Mouse (Mus musculus) forebrain, embryonic 10.5 days (tissue): ENCODE measurements around the gene Arl15. TPM values are rescaled to one million over a fixed set of nuclear protein-coding genes. Genes with fewer than 3 reads are reported as not detected.

Experiments used
- DNase-seq: peaks from one replicate; pipeline ENCODE4 v3.0.0-alpha.2; 2017; ENCODE audit warnings: low spot score; ENCODE audit errors: extremely low spot score
- H3K27ac ChIP-seq: fragments of 300-500 bp; sonication (generic); 2 replicates; pipeline ENCODE4 v1.5.1; 2016; ENCODE audit warnings: mild to moderate bottlenecking
- H3K27me3 ChIP-seq: fragments of 300-500 bp; sonication (generic); 2 replicates; pipeline ENCODE4 v1.6.1; 2016; ENCODE audit warnings: mild to moderate bottlenecking; ENCODE audit not compliant: poor library complexity, severe bottlenecking
- H3K36me3 ChIP-seq: fragments of 300-500 bp; sonication (generic); replicated peaks from 2 replicates; pipeline ENCODE4 v1.6.1; 2016; ENCODE audit warnings: mild to moderate bottlenecking, moderate library complexity
- H3K4me1 ChIP-seq: fragments of 300-500 bp; sonication (generic); 2 replicates; pipeline ENCODE4 v1.6.1; 2016
- H3K4me3 ChIP-seq: fragments of 300-500 bp; sonication (generic); 2 replicates; pipeline ENCODE4 v1.5.1; 2016; ENCODE audit warnings: mild to moderate bottlenecking, moderate library complexity
- H3K9me3 ChIP-seq: fragments of 300-500 bp; sonication (generic); 2 replicates; pipeline ENCODE4 v1.6.1; 2016; ENCODE audit warnings: mild to moderate bottlenecking, moderate library complexity
- WGBS: fragments of 180-500 bp; shearing (Covaris S2); methylation state at CpG from one replicate; pipeline ENCODE4 v1.1.7; 2016; 5-methylcytosine and 5-hydroxymethylcytosine counted together
- polyA plus RNA-seq: library from polyadenylated mRNA; unstranded; fragments of >200 nt; fragmentation: Nextera tagmentation; extraction: Ambion mirVana; gene quantifications from 2 replicates; pipeline ENCODE4 v1.2.1, GENCODE M21; 2016

Arl15 gene
- polyA plus RNA-seq, 1 experiment from 2014 or later, result 11.6 TPM

DNA sequence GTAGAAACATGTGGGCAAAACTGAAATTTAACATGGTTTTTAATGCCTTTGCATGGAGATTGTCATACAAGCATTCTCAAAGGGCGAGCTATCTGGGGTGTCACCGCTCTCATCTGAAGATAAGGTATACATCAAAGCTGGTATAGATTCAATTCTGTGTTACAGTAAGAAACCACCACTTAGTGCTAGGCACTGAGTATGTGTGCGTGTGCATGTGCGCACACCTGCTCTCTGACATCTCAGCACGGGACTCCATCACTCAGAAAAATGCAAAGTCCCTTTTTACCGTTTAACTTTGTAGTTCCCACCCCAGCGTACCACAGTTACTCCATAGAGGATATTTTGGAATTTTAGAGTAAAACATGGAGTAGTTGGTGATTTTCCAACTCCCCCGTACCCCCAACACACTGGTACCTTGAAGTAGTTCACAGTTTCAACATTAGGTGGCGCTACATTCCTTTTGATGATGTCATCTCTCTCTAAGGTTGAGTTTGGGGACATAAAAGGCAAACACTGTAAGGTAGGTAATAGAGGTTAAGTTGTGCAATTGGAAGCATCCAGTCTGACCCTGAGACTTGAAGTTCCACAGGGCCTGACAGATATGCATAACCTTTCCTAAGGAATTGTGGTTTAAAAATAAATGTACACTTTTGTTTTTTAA lies 281.5 kb downstream of the Arl15 start:
- DNase-seq, result no peak
- 74% methylated on average over 9 of the region's 9 CpGs for WGBS
- H3K27ac ChIP-seq, result no peak overlapping the region

DNA sequence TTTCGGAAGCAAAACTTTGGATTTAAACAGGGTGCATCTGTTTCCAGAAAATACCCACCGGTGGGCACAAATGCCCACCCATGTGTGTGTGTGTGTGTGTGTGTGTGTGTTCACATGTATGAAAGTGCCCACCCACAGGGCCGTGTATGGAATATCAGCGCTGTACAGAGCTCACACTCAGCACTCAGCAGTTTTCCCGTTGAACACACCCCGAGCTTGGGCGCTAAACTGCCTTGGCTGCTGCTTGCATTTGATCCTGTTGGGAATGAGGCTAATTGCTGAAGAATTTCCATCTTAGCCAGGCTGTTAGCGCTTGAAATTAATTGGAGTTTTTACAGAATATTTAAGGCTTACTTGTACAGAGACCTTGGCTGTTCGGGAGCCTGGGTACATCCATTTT lies 282.9 kb downstream of the Arl15 start:
- no peaks in the 10 kb centered on the region for H3K27me3 ChIP-seq
- H3K9me3 ChIP-seq, result no peaks in the 10 kb centered on the region
- no peak overlapping the region for H3K27ac ChIP-seq
- 80% methylated on average over 9 of the region's 9 CpGs for WGBS
- H3K4me1 ChIP-seq, result peaks cover 39% of the 10 kb centered on the region
- H3K36me3 ChIP-seq, result no peaks in the 10 kb centered on the region
- DNase-seq, result no peak
- H3K4me3 ChIP-seq, result no peak overlapping the region

More for the DNA sequence above, 281.5 kb downstream of the Arl15 start:
- Histone ChIP-seq H3K4me1 (peaks cover 39% of the 10 kb centered on the region), H3K9me3 (no peaks in the 10 kb centered on the region), H3K27me3 (no peaks in the 10 kb centered on the region), H3K4me3 (no peak overlapping the region), H3K36me3 (no peaks in the 10 kb centered on the region)

DNA sequence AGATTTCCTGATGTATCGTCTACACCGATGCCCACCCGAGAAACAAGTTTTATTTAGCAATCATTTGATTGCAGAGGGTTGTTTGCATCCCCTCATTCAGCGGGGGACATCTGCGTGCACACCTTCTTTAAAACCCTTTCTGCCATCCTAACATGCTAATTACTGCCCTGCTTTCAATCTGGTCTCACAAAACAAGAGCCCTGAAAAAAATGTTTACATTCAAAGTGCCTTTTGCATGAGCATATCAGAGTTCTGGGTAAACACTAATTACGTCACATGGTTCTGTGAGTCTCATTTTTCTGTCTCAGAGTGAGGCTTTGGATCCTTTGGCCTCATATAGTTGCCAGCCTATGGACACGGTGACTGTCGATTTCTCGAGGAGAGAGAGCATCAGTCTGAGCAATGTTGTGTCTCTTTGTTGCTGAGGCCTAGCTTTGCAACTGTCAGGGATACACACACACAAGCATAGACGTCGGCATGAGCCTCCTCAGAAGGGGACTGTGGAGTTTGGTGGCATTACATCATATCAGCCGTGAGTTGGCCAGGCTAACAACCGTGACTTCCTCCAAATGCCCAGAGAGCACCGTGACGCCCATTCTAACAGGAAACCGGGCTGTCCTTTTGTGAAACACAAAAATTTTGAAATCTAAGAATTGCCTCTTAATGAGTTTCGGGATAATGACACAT lies 283.4 kb downstream of the Arl15 start:
- DNase-seq, result no peak
- no peaks in the 10 kb centered on the region for H3K27me3 ChIP-seq
- no peak overlapping the region for H3K4me3 ChIP-seq
- H3K4me1 ChIP-seq, result peaks cover 39% of the 10 kb centered on the region
- H3K36me3 ChIP-seq, result no peaks in the 10 kb centered on the region
- no peak overlapping the region for H3K27ac ChIP-seq
- no peaks in the 10 kb centered on the region for H3K9me3 ChIP-seq
- WGBS, result 70% methylated on average over 17 of the region's 17 CpGs

DNA sequence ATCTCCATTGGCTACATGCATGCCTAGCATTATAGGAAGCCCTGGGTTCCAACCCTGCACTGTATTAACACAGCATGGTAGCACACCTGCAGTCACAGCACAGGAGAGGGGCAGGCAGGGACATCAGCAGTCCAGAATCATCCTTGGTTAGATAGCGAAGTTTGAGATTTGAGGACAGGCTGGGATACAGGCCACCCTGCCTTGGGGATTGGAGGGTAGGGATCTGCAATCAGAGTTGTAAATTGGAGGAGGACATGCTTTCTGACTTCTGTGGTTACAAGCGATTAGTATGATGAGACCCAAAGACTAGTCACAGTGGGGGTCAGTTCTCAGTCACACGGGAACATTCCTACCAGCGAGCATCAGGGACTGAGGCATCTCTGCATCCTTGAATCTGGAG lies 284.5 kb downstream of the Arl15 start:
- no peaks in the 10 kb centered on the region for H3K27me3 ChIP-seq
- no peak overlapping the region for H3K4me3 ChIP-seq
- 90% methylated on average over 4 of the region's 4 CpGs for WGBS

DNA sequence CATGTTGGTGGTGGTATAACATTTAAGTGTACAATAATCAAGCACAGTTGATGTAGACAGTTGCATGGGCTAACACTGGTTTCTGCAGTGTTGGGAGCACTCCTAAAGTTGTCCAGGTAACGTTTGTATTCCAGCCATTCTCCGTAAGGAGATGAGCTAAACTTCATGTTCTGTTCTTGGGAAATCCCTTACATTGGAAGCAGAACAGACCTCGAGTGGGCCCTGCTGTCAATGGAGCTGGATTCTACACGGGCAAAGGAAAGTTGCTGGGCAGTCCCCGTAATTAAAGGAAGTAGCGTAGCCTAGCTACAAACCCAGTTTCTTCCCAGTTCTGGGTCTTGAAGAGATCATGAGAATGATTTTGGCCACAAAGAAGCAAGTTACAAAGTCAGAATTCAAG lies 285.4 kb downstream of the Arl15 start:
- Histone ChIP-seq H3K27me3 (no peaks in the 10 kb centered on the region), H3K9me3 (no peaks in the 10 kb centered on the region), H3K36me3 (no peaks in the 10 kb centered on the region), H3K27ac (no peak overlapping the region), H3K4me3 (no peak overlapping the region), H3K4me1 (peaks cover 22% of the 10 kb centered on the region)
- no peak for DNase-seq
- WGBS, result 92% methylated on average over 6 of the region's 6 CpGs

More for the DNA sequence above, 284.5 kb downstream of the Arl15 start:
- H3K4me1 ChIP-seq, result peaks cover 31% of the 10 kb centered on the region
- no peak overlapping the region for H3K27ac ChIP-seq
- no peak for DNase-seq
- no peaks in the 10 kb centered on the region for H3K9me3 ChIP-seq
- no peaks in the 10 kb centered on the region for H3K36me3 ChIP-seq

DNA sequence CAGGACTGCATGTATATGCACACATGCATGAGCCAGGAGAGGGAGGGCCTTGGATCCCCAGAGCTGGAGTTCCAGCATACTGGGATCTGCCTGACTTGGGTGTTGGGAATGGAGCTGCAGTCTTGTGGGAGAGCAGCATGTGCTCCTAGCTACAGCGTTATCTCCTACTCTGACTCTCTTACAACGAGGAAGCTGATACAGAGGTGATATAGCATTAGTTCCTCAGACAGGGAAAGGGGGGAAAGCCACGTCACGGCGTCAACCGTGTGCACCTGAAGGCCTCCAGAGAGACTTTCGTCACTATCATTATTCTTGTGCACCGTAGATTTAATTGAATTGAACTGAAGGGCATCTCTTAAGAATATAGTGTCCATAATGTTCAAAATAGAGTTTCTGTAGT lies 286.2 kb downstream of the Arl15 start:
- no peak overlapping the region for H3K4me3 ChIP-seq
- DNase-seq, result no peak
- no peaks in the 10 kb centered on the region for H3K9me3 ChIP-seq
- WGBS, result 91% methylated on average over 8 of the region's 8 CpGs
- H3K27ac ChIP-seq, result no peak overlapping the region
- no peaks in the 10 kb centered on the region for H3K36me3 ChIP-seq
- H3K27me3 ChIP-seq, result no peaks in the 10 kb centered on the region
- H3K4me1 ChIP-seq, result peaks cover 17% of the 10 kb centered on the region

DNA sequence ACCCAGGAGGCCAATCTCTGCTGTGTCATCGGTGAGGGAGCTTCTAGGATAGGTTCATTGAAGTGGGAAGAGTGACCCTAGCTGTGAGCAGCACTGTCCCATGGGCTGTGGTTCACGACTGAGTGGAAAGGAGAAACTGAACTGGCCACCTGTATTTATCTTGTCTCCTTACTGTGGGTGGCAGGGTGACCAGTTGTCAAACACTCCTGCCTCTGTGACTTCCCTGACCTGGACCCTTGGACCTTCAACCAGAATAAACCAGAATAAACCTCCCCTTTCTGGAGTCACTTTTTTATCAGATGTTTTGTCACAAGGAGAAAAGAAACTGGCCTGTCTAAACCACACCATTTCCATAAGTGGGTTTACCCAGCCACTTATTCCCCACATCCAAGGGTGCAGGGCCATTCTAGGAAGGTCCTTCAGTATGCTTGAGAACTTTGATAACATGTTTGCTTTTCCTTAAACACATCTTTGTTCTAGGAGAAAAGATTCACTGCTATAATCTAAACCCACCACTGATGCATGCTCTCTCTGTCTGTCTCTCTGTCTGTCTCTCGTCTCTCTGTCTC lies 289.3 kb downstream of the Arl15 start:
- Histone ChIP-seq H3K4me1 (peaks cover 8% of the 10 kb centered on the region), H3K27me3 (no peaks in the 10 kb centered on the region), H3K27ac (no peak overlapping the region), H3K9me3 (no peaks in the 10 kb centered on the region), H3K4me3 (no peak overlapping the region), H3K36me3 (no peaks in the 10 kb centered on the region)
- WGBS, result 90% methylated on average over 3 of the region's 3 CpGs
- no peak for DNase-seq

DNA sequence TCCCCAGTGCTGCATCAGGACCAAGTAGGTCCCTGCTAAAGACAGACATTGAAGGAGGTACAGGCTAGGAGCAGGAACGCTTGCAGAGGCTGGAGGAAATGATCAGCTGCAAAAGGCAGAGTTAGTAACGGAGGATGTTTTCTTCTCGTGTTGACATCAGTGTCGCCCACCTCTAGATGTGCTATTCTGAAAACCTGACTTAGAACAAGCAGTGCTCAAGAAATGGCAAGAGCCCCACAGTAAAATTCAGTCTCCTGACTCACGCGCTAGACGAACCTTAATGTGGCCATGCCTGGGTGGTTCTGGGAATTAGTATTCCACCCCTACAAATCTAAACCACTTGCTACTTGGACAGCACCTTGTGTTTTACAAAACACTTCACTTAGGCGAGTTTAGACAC lies 291.1 kb downstream of the Arl15 start:
- Histone ChIP-seq H3K4me3 (no peak overlapping the region), H3K36me3 (no peaks in the 10 kb centered on the region), H3K9me3 (no peaks in the 10 kb centered on the region), H3K27ac (no peak overlapping the region), H3K27me3 (no peaks in the 10 kb centered on the region), H3K4me1 (peaks cover 7% of the 10 kb centered on the region)
- no peak for DNase-seq
- 88% methylated on average over 8 of the region's 8 CpGs for WGBS

DNA sequence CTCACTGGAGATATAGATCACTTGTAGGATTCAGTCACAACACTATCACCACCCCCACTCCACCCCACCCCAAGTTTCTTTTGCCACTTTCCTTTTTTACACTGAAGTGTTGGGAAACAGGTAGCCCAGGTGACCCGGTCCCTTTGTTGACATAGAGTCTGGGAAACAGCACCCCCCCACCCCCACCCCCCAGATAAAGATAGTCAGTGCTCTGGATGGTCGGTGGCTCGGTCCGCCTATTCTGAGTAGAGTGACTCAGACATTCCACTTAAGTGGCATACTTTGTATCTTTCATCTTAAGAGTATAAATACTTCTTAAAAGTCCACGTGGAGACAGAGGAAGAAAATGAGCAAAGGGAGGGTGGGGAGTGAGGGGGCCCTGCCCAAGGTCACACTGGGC lies 292.0 kb downstream of the Arl15 start:
- DNase-seq, result no peak
- no peaks in the 10 kb centered on the region for H3K9me3 ChIP-seq
- 81% methylated on average over 5 of the region's 5 CpGs for WGBS

DNA sequence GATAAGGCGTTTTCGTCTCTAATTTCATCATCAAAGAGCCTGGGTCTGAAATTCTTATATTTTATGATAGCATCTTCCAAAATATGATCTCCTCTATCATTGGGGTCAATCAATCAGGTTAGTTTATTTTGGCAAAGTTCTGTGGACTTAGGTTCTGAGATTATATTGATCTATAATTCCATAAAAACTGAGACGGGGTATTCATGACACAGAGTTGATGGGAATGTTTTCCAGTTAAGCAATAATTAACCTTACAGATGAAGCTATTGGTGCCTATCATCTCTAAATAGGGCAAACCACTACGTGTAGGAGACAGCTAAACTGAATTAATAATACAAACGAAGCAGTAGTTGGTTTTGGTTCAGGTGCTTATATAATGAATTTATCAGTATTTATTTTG lies 292.5 kb downstream of the Arl15 start:
- Histone ChIP-seq H3K27ac (no peak overlapping the region), H3K36me3 (no peaks in the 10 kb centered on the region)
- 90% methylated on average over 5 of the region's 5 CpGs for WGBS

More for the DNA sequence above, 292.0 kb downstream of the Arl15 start:
- H3K36me3 ChIP-seq, result no peaks in the 10 kb centered on the region
- H3K4me1 ChIP-seq, result peaks cover 7% of the 10 kb centered on the region
- no peak overlapping the region for H3K4me3 ChIP-seq
- no peak overlapping the region for H3K27ac ChIP-seq
- H3K27me3 ChIP-seq, result no peaks in the 10 kb centered on the region

DNA sequence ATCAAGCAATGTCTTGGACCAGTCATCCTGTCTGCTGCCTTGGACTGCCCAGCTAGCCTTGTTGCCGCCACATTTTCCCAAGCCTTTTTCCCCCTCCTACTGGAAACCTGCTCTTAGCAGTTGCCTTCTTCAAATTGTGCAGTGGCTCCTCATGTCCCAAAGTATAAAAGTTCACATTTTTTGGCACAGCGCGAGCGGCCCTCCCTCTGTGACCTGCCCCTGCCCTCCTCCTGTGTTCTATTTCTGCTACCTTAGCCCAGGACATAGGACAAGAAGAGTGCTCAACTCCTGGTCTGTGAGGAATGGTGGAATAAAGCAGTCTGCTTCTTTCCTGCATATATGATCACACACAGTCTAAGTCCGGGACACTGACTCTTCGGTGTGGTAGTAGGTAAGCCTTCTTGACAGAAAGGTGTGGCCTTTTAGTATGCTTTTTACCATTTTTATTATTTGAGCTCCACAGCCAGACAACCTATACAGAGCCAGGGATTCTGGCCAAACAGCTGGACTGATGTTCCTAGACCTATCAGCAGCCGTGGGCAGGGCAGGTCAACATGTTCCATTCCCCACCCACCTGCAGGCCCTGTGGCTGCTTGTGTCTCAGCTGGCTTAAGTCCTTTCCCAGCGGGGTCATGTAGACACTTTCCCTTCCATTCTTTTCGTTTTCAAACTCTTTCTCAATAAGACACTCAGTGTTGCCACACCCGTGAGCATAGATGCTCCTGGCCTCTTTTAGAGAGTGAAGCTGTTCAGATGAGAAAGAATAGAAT lies 293.6 kb downstream of the Arl15 start:
- no peaks in the 10 kb centered on the region for H3K9me3 ChIP-seq
- H3K36me3 ChIP-seq, result no peaks in the 10 kb centered on the region
- H3K4me3 ChIP-seq, result no peak overlapping the region
- H3K27ac ChIP-seq, result no peak overlapping the region
- no peak for DNase-seq
- no peaks in the 10 kb centered on the region for H3K27me3 ChIP-seq
- 91% methylated on average over 10 of the region's 10 CpGs for WGBS
- peaks cover 13% of the 10 kb centered on the region for H3K4me1 ChIP-seq

More for the DNA sequence above, 292.5 kb downstream of the Arl15 start:
- H3K27me3 ChIP-seq, result no peaks in the 10 kb centered on the region
- peaks cover 7% of the 10 kb centered on the region for H3K4me1 ChIP-seq
- no peak for DNase-seq
- no peak overlapping the region for H3K4me3 ChIP-seq
- no peaks in the 10 kb centered on the region for H3K9me3 ChIP-seq

DNA sequence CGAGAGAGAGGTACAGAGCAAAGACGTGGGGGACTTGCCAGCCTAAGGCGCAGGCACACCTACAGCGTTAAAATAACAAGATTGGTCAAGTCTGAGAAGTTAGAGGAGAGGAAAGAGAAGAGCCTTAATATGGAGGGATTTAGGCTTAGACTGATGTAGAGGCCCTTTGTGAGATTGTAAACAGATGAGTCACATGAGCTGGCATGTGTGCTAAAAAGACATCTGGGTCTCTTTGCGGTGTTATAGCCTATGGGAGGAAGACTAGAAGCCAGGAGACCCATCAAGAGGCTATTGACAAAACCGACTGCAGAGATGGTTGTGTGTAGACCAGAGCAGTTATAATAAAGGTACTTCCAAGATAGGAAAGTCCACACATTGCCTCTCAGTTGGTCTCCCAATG lies 296.5 kb downstream of the Arl15 start:
- Histone ChIP-seq H3K4me1 (peaks cover 14% of the 10 kb centered on the region), H3K9me3 (no peaks in the 10 kb centered on the region), H3K36me3 (no peaks in the 10 kb centered on the region), H3K27ac (no peak overlapping the region), H3K27me3 (no peaks in the 10 kb centered on the region), H3K4me3 (no peak overlapping the region)
- DNase-seq, result no peak
- WGBS, result 93% methylated on average over 6 of the region's 6 CpGs

DNA sequence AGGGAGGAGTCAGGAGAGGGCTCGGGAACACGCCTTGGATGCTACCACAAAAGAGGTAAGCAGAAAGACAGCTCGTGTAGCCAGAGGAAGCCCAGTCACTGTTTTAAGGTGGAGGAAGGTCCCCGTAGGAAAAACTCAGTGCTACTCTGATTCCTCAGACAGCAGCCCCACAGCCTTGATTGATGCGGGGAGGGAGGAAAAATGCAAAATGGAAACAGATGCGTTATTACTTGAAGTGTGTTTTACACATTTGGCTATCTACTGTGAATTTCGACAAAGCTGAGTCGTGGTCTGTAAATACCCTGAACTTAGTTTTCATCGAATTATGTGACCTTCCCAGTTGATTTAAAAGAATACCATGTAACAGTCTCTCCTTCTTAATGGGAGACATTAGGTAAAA lies 296.9 kb downstream of the Arl15 start:
- Histone ChIP-seq H3K4me3 (no peak overlapping the region), H3K4me1 (peaks cover 14% of the 10 kb centered on the region), H3K27ac (no peak overlapping the region), H3K27me3 (no peaks in the 10 kb centered on the region), H3K9me3 (no peaks in the 10 kb centered on the region), H3K36me3 (no peaks in the 10 kb centered on the region)
- 84% methylated on average over 9 of the region's 9 CpGs for WGBS
- no peak for DNase-seq
